Mouse (Mus musculus): Measurements from ENCODE around the gene Tspan9.

- TF ChIP-seq EP300 (IDR thresholded peaks at IDR 0.05; ENCODE audit: low read depth) (no peak), CTCF (IDR thresholded peaks at IDR 0.05; ENCODE audit: low read depth) (peak; percentile 23; the same call in 1 of the 2 replicates)
These were observed 108.8 kb downstream of the Tspan9 start for GRCm38 (mm10) chr6:128034317-128035249.

All from liver, postnatal 0 days (tissue).